Mouse (Mus musculus) kidney, embryonic 16.5 days (tissue): Measurements from ENCODE around the gene Shh. TPM values are rescaled to one million over a fixed set of nuclear protein-coding genes. Genes with fewer than 3 reads are reported as not detected.

Source experiments
- ATAC-seq: fragments of 200-750 bp; cut with Nextera tagmentation; 2 replicates; pipeline ENCODE4 v1.8.0; 2017; ENCODE audit warnings: moderate TSS enrichment; ENCODE audit not compliant: low FRiP score, low TSS enrichment
- H3K27ac ChIP-seq: fragments of 300-500 bp; sonication (generic); 2 replicates; pipeline ENCODE4 v1.5.1; 2014; ENCODE audit warnings: low read length
- H3K27me3 ChIP-seq: fragments of 300-500 bp; sonication (generic); 2 replicates; pipeline ENCODE4 v1.6.1; 2014; ENCODE audit warnings: low read length, control low read depth, mixed read lengths; ENCODE audit not compliant: insufficient read depth
- H3K36me3 ChIP-seq: fragments of 300-500 bp; sonication (generic); 2 replicates; pipeline ENCODE4 v1.6.1; 2014; ENCODE audit warnings: low read length, control low read depth, mixed read lengths; ENCODE audit not compliant: insufficient read depth
- H3K4me1 ChIP-seq: fragments of 300-500 bp; sonication (generic); 2 replicates; pipeline ENCODE4 v1.6.1; 2014; ENCODE audit warnings: low read length, control low read depth, mixed read lengths; ENCODE audit not compliant: insufficient read depth
- H3K4me2 ChIP-seq: fragments of 300-500 bp; sonication (generic); replicated peaks from 2 replicates; pipeline ENCODE4 v1.6.1; 2014; ENCODE audit warnings: low read depth, low read length
- H3K4me3 ChIP-seq: fragments of 300-500 bp; sonication (generic); 2 replicates; pipeline ENCODE4 v1.5.1; 2014; ENCODE audit warnings: mild to moderate bottlenecking, low read length
- H3K9ac ChIP-seq: fragments of 300-500 bp; sonication (generic); replicated peaks from 2 replicates; pipeline ENCODE4 v1.6.1; 2014; ENCODE audit warnings: low read length
- H3K9me3 ChIP-seq: fragments of 300-500 bp; sonication (generic); 2 replicates; pipeline ENCODE4 v1.6.1; 2016; ENCODE audit warnings: low read length, control low read depth
- WGBS: fragments of 180-500 bp; shearing (Covaris S2); extraction: QIAGEN DNeasy Blood & Tissue Kit; methylation state at CpG from one replicate; pipeline ENCODE4 v1.1.7; 2014; 5-methylcytosine and 5-hydroxymethylcytosine counted together
- polyA plus RNA-seq: library from polyadenylated mRNA; unstranded; fragments of >200 nt; fragmentation: Nextera tagmentation; extraction: Ambion mirVana; gene quantifications from 2 replicates; pipeline ENCODE4 v1.2.1, GENCODE M21; 2015

Shh gene
- polyA plus RNA-seq, result 0.85 and 0.96 TPM in 2 replicates

- peak within 1 kb of the TSS; percentile 3; the same call in 1 of the 2 replicates for H3K9ac ChIP-seq
- H3K27ac ChIP-seq, result no peak within 1 kb of the TSS
- ATAC-seq, result no peak
- H3K4me1 ChIP-seq, result peaks cover 32% of the 10 kb centered on the region
- peaks cover 83% of the 10 kb centered on the region for H3K27me3 ChIP-seq
- no peaks in the 10 kb centered on the region for H3K36me3 ChIP-seq
- WGBS, result 2% methylated on average over 31 of the region's 31 CpGs
- peak within 1 kb of the TSS; percentile 53 for H3K4me3 ChIP-seq
- peak within 1 kb of the TSS; percentile 77 for H3K4me2 ChIP-seq
- H3K9me3 ChIP-seq, result no peaks in the 10 kb centered on the region
These were observed at the start of gene Shh for GRCm38 (mm10) chr5:28466760-28467306. Gene Shh (minus strand): TSS chr5:28467256.

GRCm38 (mm10) chr5:28500792-28501439 is 33.9 kb upstream of the Shh start:
- H3K9me3 ChIP-seq, result no peaks in the 10 kb centered on the region
- H3K36me3 ChIP-seq, result no peaks in the 10 kb centered on the region
- H3K4me3 ChIP-seq, result no peak overlapping the region
- no peaks in the 10 kb centered on the region for H3K4me1 ChIP-seq
- no peak overlapping the region for H3K4me2 ChIP-seq
- no peak overlapping the region for H3K9ac ChIP-seq
- peak overlapping the region; percentile 81 for H3K27ac ChIP-seq
- WGBS, result 49% methylated on average over 4 of the region's 4 CpGs
- H3K27me3 ChIP-seq, result no peaks in the 10 kb centered on the region
- peak; percentile 97 for ATAC-seq

- no peaks in the 10 kb centered on the region for H3K27me3 ChIP-seq
- no peaks in the 10 kb centered on the region for H3K4me1 ChIP-seq
- 92% methylated on average over 4 of the region's 4 CpGs for WGBS
- H3K4me3 ChIP-seq, result no peak overlapping the region
- ATAC-seq, result no peak
- H3K4me2 ChIP-seq, result no peak overlapping the region
- H3K36me3 ChIP-seq, result no peaks in the 10 kb centered on the region
- H3K27ac ChIP-seq, result no peak overlapping the region
- H3K9ac ChIP-seq, result no peak overlapping the region
- no peaks in the 10 kb centered on the region for H3K9me3 ChIP-seq
These were observed 31.8 kb upstream of the Shh start for GRCm38 (mm10) chr5:28498846-28499245.

- Histone ChIP-seq H3K27ac (peak overlapping the region; percentile 31; the same call in 1 of the 2 replicates), H3K36me3 (no peaks in the 10 kb centered on the region)
- ATAC-seq, result no peak
These were observed 28.9 kb upstream of the Shh start for GRCm38 (mm10) chr5:28495712-28496650.

GRCm38 (mm10) chr5:28493550-28493949 is 26.5 kb upstream of the Shh start:
- H3K27me3 ChIP-seq, result no peaks in the 10 kb centered on the region
- ATAC-seq, result no peak
- no peaks in the 10 kb centered on the region for H3K9me3 ChIP-seq
- no peak overlapping the region for H3K9ac ChIP-seq
- no peak overlapping the region for H3K4me2 ChIP-seq
- H3K36me3 ChIP-seq, result no peaks in the 10 kb centered on the region
- H3K4me3 ChIP-seq, result no peak overlapping the region
- 70% methylated on average over 3 of the region's 3 CpGs for WGBS
- no peak overlapping the region for H3K27ac ChIP-seq
- no peaks in the 10 kb centered on the region for H3K4me1 ChIP-seq

More at GRCm38 (mm10) chr5:28495712-28496650, 28.9 kb upstream of the Shh start:
- Histone ChIP-seq H3K9ac (no peak overlapping the region), H3K9me3 (no peaks in the 10 kb centered on the region), H3K4me3 (no peak overlapping the region), H3K27me3 (no peaks in the 10 kb centered on the region), H3K4me1 (no peaks in the 10 kb centered on the region), H3K4me2 (no peak overlapping the region)
- 82% methylated on average over 3 of the region's 3 CpGs for WGBS

- Histone ChIP-seq H3K27me3 (0 out of 2 replicates have a peak, but pooled peaks cover under 1% of the 10 kb centered on the region), H3K9me3 (no peaks in the 10 kb centered on the region), H3K4me1 (no peaks in the 10 kb centered on the region), H3K36me3 (no peaks in the 10 kb centered on the region), H3K4me2 (no peak overlapping the region), H3K27ac (no peak overlapping the region), H3K4me3 (no peak overlapping the region), H3K9ac (no peak overlapping the region)
- no peak for ATAC-seq
- WGBS, result 64% methylated on average over 3 of the region's 3 CpGs
These were observed 15.9 kb upstream of the Shh start for GRCm38 (mm10) chr5:28482991-28483390.

GRCm38 (mm10) chr5:28481730-28482129 is 14.7 kb upstream of the Shh start:
- Histone ChIP-seq H3K9ac (no peak overlapping the region), H3K4me1 (0 out of 2 replicates have a peak, but pooled peaks cover under 1% of the 10 kb centered on the region), H3K27me3 (0 out of 2 replicates have a peak, but pooled peaks cover 2% of the 10 kb centered on the region), H3K9me3 (no peaks in the 10 kb centered on the region), H3K4me3 (no peak overlapping the region), H3K4me2 (no peak overlapping the region), H3K27ac (no peak overlapping the region), H3K36me3 (no peaks in the 10 kb centered on the region)
- 54% methylated on average over 2 of the region's 2 CpGs for WGBS
- no peak for ATAC-seq

- 0 out of 2 replicates have a peak, but pooled peaks cover 6% of the 10 kb centered on the region for H3K4me1 ChIP-seq
- peak; percentile 35; the same call in 1 of the 2 replicates for ATAC-seq
- H3K9ac ChIP-seq, result no peak overlapping the region
- H3K27me3 ChIP-seq, result 0 out of 2 replicates have a peak, but pooled peaks cover 2% of the 10 kb centered on the region
- no peaks in the 10 kb centered on the region for H3K9me3 ChIP-seq
- no peak overlapping the region for H3K27ac ChIP-seq
- WGBS, result 19% methylated on average over 10 of the region's 10 CpGs
- no peak overlapping the region for H3K4me3 ChIP-seq
- H3K4me2 ChIP-seq, result no peak overlapping the region
- H3K36me3 ChIP-seq, result no peaks in the 10 kb centered on the region
These were observed 9.6 kb upstream of the Shh start for GRCm38 (mm10) chr5:28476389-28477379.

- Histone ChIP-seq H3K9ac (no peak overlapping the region), H3K9me3 (no peaks in the 10 kb centered on the region), H3K4me2 (no peak overlapping the region), H3K4me1 (0 out of 2 replicates have a peak, but pooled peaks cover 6% of the 10 kb centered on the region), H3K4me3 (no peak overlapping the region), H3K36me3 (no peaks in the 10 kb centered on the region), H3K27me3 (peaks cover 18% of the 10 kb centered on the region), H3K27ac (no peak overlapping the region)
- WGBS, result 81% methylated on average over 5 of the region's 5 CpGs
- ATAC-seq, result no peak
These were observed 6.5 kb upstream of the Shh start for GRCm38 (mm10) chr5:28473556-28473955.
